Mouse (Mus musculus) hindbrain, embryonic 10.5 days (tissue): ENCODE measurements around the gene Hoxa13. TPM values are rescaled to one million over a fixed set of nuclear protein-coding genes. Genes with fewer than 3 reads are reported as not detected.

Source experiments
- DNase-seq: peaks from one replicate; pipeline ENCODE4 v3.0.0-alpha.2; 2017; ENCODE audit warnings: low spot score
- H3K27ac ChIP-seq: fragments of 300-500 bp; sonication (generic); 2 replicates; pipeline ENCODE4 v1.5.1; 2016; ENCODE audit warnings: mild to moderate bottlenecking, moderate library complexity
- H3K27me3 ChIP-seq: fragments of 300-500 bp; sonication (generic); 2 replicates; pipeline ENCODE4 v1.6.1; 2016; ENCODE audit warnings: mild to moderate bottlenecking; ENCODE audit not compliant: poor library complexity, insufficient read depth, severe bottlenecking
- H3K36me3 ChIP-seq: fragments of 300-500 bp; sonication (generic); 2 replicates; pipeline ENCODE4 v1.6.1; 2016; ENCODE audit warnings: mild to moderate bottlenecking, moderate library complexity
- H3K4me1 ChIP-seq: fragments of 300-500 bp; sonication (generic); replicated peaks from 2 replicates; pipeline ENCODE4 v1.6.1; 2016; ENCODE audit warnings: mild to moderate bottlenecking
- H3K4me3 ChIP-seq: fragments of 300-500 bp; sonication (generic); 2 replicates; pipeline ENCODE4 v1.5.1; 2016; ENCODE audit warnings: mild to moderate bottlenecking, moderate library complexity
- H3K9me3 ChIP-seq: fragments of 300-500 bp; sonication (generic); 2 replicates; pipeline ENCODE4 v1.6.1; 2016; ENCODE audit warnings: mild to moderate bottlenecking, moderate library complexity
- WGBS: fragments of 180-500 bp; shearing (Covaris S2); methylation state at CpG from one replicate; pipeline ENCODE4 v1.1.7; 2016; 5-methylcytosine and 5-hydroxymethylcytosine counted together
- polyA plus RNA-seq: library from polyadenylated mRNA; unstranded; fragments of >200 nt; fragmentation: Nextera tagmentation; extraction: Ambion mirVana; gene quantifications from 2 replicates; pipeline ENCODE4 v1.2.1, GENCODE M21; 2016

The Hoxa13 gene
- polyA plus RNA-seq, 1 experiment from 2014 or later, result not detected

GRCm38 (mm10) chr6:52266666-52266985 is 5.9 kb upstream of the Hoxa13 start:
- peaks cover 100% of the 10 kb centered on the region for H3K27me3 ChIP-seq
- H3K36me3 ChIP-seq, result no peaks in the 10 kb centered on the region
- no peak overlapping the region for H3K27ac ChIP-seq
- no peak overlapping the region for H3K4me3 ChIP-seq
- no peaks in the 10 kb centered on the region for H3K4me1 ChIP-seq
- no peak for DNase-seq
- WGBS, result under 1% methylated on average over 9 of the region's 9 CpGs
- H3K9me3 ChIP-seq, result no peaks in the 10 kb centered on the region

GRCm38 (mm10) chr6:52265913-52266665 is 5.4 kb upstream of the Hoxa13 start:
- Histone ChIP-seq H3K36me3 (no peaks in the 10 kb centered on the region), H3K27ac (no peak overlapping the region), H3K9me3 (no peaks in the 10 kb centered on the region), H3K4me3 (no peak overlapping the region), H3K27me3 (peaks cover 100% of the 10 kb centered on the region), H3K4me1 (peaks cover 2% of the 10 kb centered on the region)
- 1% methylated on average over 19 of the region's 19 CpGs for WGBS
- DNase-seq, result peak; percentile 58

GRCm38 (mm10) chr6:52265306-52265912 is 4.7 kb upstream of the Hoxa13 start:
- peaks cover 100% of the 10 kb centered on the region for H3K27me3 ChIP-seq
- no peaks in the 10 kb centered on the region for H3K36me3 ChIP-seq
- DNase-seq, result peak; percentile 56
- no peak overlapping the region for H3K27ac ChIP-seq
- peaks cover 8% of the 10 kb centered on the region for H3K4me1 ChIP-seq
- under 1% methylated on average over 18 of the region's 18 CpGs for WGBS
- no peaks in the 10 kb centered on the region for H3K9me3 ChIP-seq
- H3K4me3 ChIP-seq, result no peak overlapping the region

GRCm38 (mm10) chr6:52264106-52264790 is 3.6 kb upstream of the Hoxa13 start:
- H3K27me3 ChIP-seq, result peaks cover 100% of the 10 kb centered on the region
- no peaks in the 10 kb centered on the region for H3K9me3 ChIP-seq
- 2% methylated on average over 5 of the region's 5 CpGs for WGBS
- no peaks in the 10 kb centered on the region for H3K36me3 ChIP-seq
- peak; percentile 41 for DNase-seq
- H3K27ac ChIP-seq, result no peak overlapping the region
- no peak overlapping the region for H3K4me3 ChIP-seq
- H3K4me1 ChIP-seq, result peaks cover 15% of the 10 kb centered on the region

GRCm38 (mm10) chr6:52263321-52263585 is 2.6 kb upstream of the Hoxa13 start:
- DNase-seq, result no peak
- H3K4me3 ChIP-seq, result no peak overlapping the region
- WGBS, result 2% methylated on average over 6 of the region's 6 CpGs

GRCm38 (mm10) chr6:52262463-52263320 is 2.0 kb upstream of the Hoxa13 start:
- Histone ChIP-seq H3K27ac (no peak overlapping the region), H3K4me3 (no peak overlapping the region), H3K36me3 (no peaks in the 10 kb centered on the region), H3K4me1 (peaks cover 15% of the 10 kb centered on the region), H3K9me3 (no peaks in the 10 kb centered on the region), H3K27me3 (peaks cover 100% of the 10 kb centered on the region)
- peak; percentile 60 for DNase-seq
- WGBS, result 2% methylated on average over 24 of the region's 24 CpGs

More at GRCm38 (mm10) chr6:52263321-52263585, 2.6 kb upstream of the Hoxa13 start:
- no peak overlapping the region for H3K27ac ChIP-seq
- no peaks in the 10 kb centered on the region for H3K9me3 ChIP-seq
- H3K36me3 ChIP-seq, result no peaks in the 10 kb centered on the region
- H3K4me1 ChIP-seq, result peaks cover 15% of the 10 kb centered on the region
- H3K27me3 ChIP-seq, result peaks cover 100% of the 10 kb centered on the region

GRCm38 (mm10) chr6:52261751-52262462 is 1.2 kb upstream of the Hoxa13 start:
- no peaks in the 10 kb centered on the region for H3K36me3 ChIP-seq
- peaks cover 100% of the 10 kb centered on the region for H3K27me3 ChIP-seq
- 3% methylated on average over 9 of the region's 9 CpGs for WGBS
- peak; percentile 43 for DNase-seq
- no peak overlapping the region for H3K27ac ChIP-seq
- no peak overlapping the region for H3K4me3 ChIP-seq
- H3K9me3 ChIP-seq, result no peaks in the 10 kb centered on the region
- peaks cover 15% of the 10 kb centered on the region for H3K4me1 ChIP-seq

GRCm38 (mm10) chr6:52259811-52260261 is 844 bp downstream of the Hoxa13 start:
- DNase-seq, result peak; percentile 61
- no peak overlapping the region for H3K27ac ChIP-seq
- peaks cover 15% of the 10 kb centered on the region for H3K4me1 ChIP-seq
- no peaks in the 10 kb centered on the region for H3K36me3 ChIP-seq
- H3K9me3 ChIP-seq, result no peaks in the 10 kb centered on the region
- WGBS, result under 1% methylated on average over 39 of the region's 39 CpGs
- peak overlapping the region; percentile 29 for H3K4me3 ChIP-seq
- H3K27me3 ChIP-seq, result peaks cover 100% of the 10 kb centered on the region

GRCm38 (mm10) chr6:52259081-52259790 is 1.4 kb downstream of the Hoxa13 start:
- no peaks in the 10 kb centered on the region for H3K9me3 ChIP-seq
- no peak overlapping the region for H3K4me3 ChIP-seq
- peaks cover 100% of the 10 kb centered on the region for H3K27me3 ChIP-seq
- H3K4me1 ChIP-seq, result peaks cover 15% of the 10 kb centered on the region
- peak; percentile 61 for DNase-seq
- WGBS, result 1% methylated on average over 25 of the region's 25 CpGs
- no peaks in the 10 kb centered on the region for H3K36me3 ChIP-seq
- no peak overlapping the region for H3K27ac ChIP-seq

GRCm38 (mm10) chr6:52256956-52257355 is 3.7 kb downstream of the Hoxa13 start:
- H3K4me3 ChIP-seq, result no peak overlapping the region
- H3K27me3 ChIP-seq, result peaks cover 100% of the 10 kb centered on the region
- under 1% methylated on average over 6 of the region's 6 CpGs for WGBS
- H3K4me1 ChIP-seq, result peaks cover 19% of the 10 kb centered on the region
- DNase-seq, result peak; percentile 80
- no peaks in the 10 kb centered on the region for H3K9me3 ChIP-seq
- no peak overlapping the region for H3K27ac ChIP-seq
- no peaks in the 10 kb centered on the region for H3K36me3 ChIP-seq

- Histone ChIP-seq H3K4me3 (0 out of 2 replicates have a peak overlapping the region, but pooled peaks have one; percentile 13), H3K4me1 (peaks cover 4% of the 10 kb centered on the region; the same call in 1 of the 2 replicates), H3K27me3 (peaks cover 100% of the 10 kb centered on the region), H3K36me3 (no peaks in the 10 kb centered on the region), H3K9me3 (no peaks in the 10 kb centered on the region), H3K27ac (no peak overlapping the region)
- WGBS, result 2% methylated on average over 59 of the region's 59 CpGs
- DNase-seq, result peak; percentile 56
Observed at GRCm38 (mm10) chr6:52253511-52254500, 6.9 kb downstream of the Hoxa13 start.
